Mouse (Mus musculus): ENCODE results near the gene Pced1b.

DNA sequence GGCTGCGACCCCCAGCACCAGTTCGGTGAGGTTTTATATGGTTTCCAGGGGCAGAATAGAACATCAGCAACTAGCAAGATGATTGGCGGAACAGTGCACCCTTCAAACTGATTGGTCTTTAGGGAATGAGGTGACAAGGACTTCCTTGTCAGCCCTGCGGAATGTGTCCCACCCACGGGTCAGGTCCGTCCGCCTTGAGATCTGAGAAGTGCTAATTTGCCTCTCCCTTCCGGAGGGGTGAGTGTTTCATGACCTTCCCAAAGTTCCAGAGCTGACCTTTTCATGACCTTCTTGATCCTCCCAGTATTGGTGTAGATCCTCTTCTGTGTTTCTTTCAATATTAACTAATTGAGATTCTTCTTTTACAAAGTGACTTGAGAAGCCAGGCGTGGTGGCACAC is 85.7 kb downstream of the Pced1b start:
- TF ChIP-seq CHD2 (IDR thresholded peaks at IDR 0.05; ENCODE audit: low read length), result no peak
- no peak for TF ChIP-seq SMC3 (IDR thresholded peaks at IDR 0.05; ENCODE audit: low read depth, low read length)
- TF ChIP-seq MYC (IDR thresholded peaks at IDR 0.05; ENCODE audit: low read depth, low read length), result no peak
- no peak for TF ChIP-seq POLR2A (IDR thresholded peaks at IDR 0.05; ENCODE audit: control insufficient read depth in 1 of 2, insufficient read depth in 1 of 2, low read depth in 1 of 2, low read length in 2 of 2, poor library complexity in 1 of 2)
- no peak for TF ChIP-seq ZKSCAN1 (IDR thresholded peaks at IDR 0.05; ENCODE audit: low read depth, low read length)
- no peak for TF ChIP-seq TCF12 (IDR thresholded peaks at IDR 0.05; ENCODE audit: low read depth, low read length)
